24 mouse cellular contexts compared by ENCODE assay signal in the genomic region with DNA sequence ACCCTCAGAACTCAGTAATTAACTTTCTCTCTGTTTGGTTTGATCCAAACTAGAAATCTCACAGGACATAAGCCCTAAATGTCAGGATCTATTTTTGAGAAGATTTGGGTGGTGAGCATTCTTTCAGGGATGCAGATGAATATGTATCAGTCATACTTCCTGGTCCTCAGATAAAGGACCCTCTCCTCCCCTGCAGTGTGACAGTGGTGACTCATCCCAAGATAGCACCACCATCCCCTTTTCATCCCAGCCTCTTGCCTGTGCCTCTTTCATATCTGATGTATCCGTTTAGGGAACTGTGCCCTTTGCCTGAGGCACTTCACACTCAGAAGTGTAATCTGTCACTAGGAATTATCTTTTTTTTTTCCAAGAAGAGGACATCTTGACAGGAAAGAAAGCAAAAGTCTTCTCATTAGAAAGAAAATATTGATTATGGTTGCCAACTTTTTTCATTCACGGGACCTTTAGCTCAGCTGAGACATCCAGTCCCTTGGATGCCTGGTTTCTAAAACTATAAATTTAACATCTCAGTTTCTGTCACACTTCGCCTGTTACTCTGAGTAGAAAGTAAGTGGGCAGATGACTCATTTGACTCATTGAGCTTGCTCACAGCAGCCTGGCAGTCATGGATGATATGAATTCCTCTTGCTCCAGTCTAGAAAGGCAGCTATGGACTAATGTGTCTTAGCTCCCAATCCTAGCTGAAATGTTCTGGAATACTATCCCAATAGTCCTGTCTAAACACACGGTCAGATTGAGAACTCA.
A peak's percentile ranks its signal among the peaks of the same experiment; 100 is the strongest.
DNase-seq lines count a peak whose midpoint lies in the region.
"Had no signal": no experiment of that assay in that cellular context is flagged by ENCODE, and none has a peak within 500 bp of the region (broad histone marks: within the 10 kb centered on the region; RNA-seq: fewer than 3 reads in every experiment).

No protein-coding gene starts in this region.

- H3K27ac ChIP-seq in limb, embryonic 10.5 days, result no peak overlapping the region
- H3K27ac ChIP-seq: forebrain, embryonic 12.5 days; heart, embryonic 10.5 days; kidney, postnatal 0 days; layer of hippocampus, adult 2 months; midbrain, embryonic 13.5 days; neural tube, embryonic 15.5 days had no signal

- H3K4me1 ChIP-seq in limb, embryonic 10.5 days, result no peaks in the 10 kb centered on the region
- H3K4me1 ChIP-seq: forebrain, embryonic 12.5 days; midbrain, embryonic 13.5 days; neural tube, embryonic 15.5 days had no signal

- H3K9me3 ChIP-seq in limb, embryonic 10.5 days (replicated peaks), result no peaks in the 10 kb centered on the region
- H3K9me3 ChIP-seq: forebrain, embryonic 12.5 days; heart, embryonic 10.5 days; midbrain, embryonic 13.5 days; neural tube, embryonic 15.5 days had no signal

- H3K27me3 ChIP-seq in limb, embryonic 10.5 days (ENCODE audit: low read depth, poor library complexity, severe bottlenecking), result no peaks in the 10 kb centered on the region
- H3K27me3 ChIP-seq: forebrain, embryonic 12.5 days; midbrain, embryonic 13.5 days; neural tube, embryonic 15.5 days had no signal

- no peak overlapping the region for H3K4me3 ChIP-seq in limb, embryonic 10.5 days
- H3K4me3 ChIP-seq: forebrain, embryonic 12.5 days; heart, embryonic 10.5 days; layer of hippocampus, adult 2 months; midbrain, embryonic 13.5 days; neural tube, embryonic 15.5 days had no signal

- 84% methylated on average over 4 of the region's 4 CpGs for WGBS in limb, embryonic 10.5 days

- peak; percentile 15 to 67 for DNase-seq in frontal cortex, adult 2 months (ENCODE audit: extremely low spot score in 1 of 2, low spot score in 1 of 2)
- no peak for DNase-seq in frontal cortex, postnatal 14 days (ENCODE audit: low spot score in 2 of 2)
- peak; percentile 46 for DNase-seq in right cerebral cortex, adult 18-20 months
- DNase-seq in right cerebral cortex, postnatal 25 days, result no peak
- DNase-seq in brain, adult 2 months (ENCODE audit: low read depth, low spot score), result peak; percentile 80
- DNase-seq in telencephalon, adult 2 months (ENCODE audit: low read depth, low spot score), result peak; percentile 65
- DNase-seq in adrenal gland, postnatal 14 days, result no peak
- DNase-seq in limb, embryonic 10.5 days (ENCODE audit: low spot score), result no peak
- DNase-seq: adrenal gland, postnatal 10 days; cerebellum, adult 18-20 months; cerebellum, postnatal 36 days; heart, postnatal 10 days; kidney, adult 11 months; liver, postnatal 0 days; lung, postnatal 14 days; spleen, adult 18-20 months; thymus, adult 18-20 months; thymus, postnatal 4 days had no signal

- no peaks in the 10 kb centered on the region for H3K36me3 ChIP-seq in limb, embryonic 10.5 days
- H3K36me3 ChIP-seq: forebrain, embryonic 12.5 days; heart, embryonic 10.5 days; midbrain, embryonic 13.5 days; neural tube, embryonic 15.5 days had no signal

Comparison
In these comparisons a context has a peak if more than half of its experiments do, and no peak if none do; other contexts are left out.
1. DNase-seq: peak in frontal cortex, adult 2 months (2 of 2), right cerebral cortex, adult 18-20 months (single experiment), brain, adult 2 months (single experiment) and telencephalon, adult 2 months (single experiment); none in frontal cortex, postnatal 14 days (0 of 2), right cerebral cortex, postnatal 25 days (single experiment), adrenal gland, postnatal 14 days (single experiment) and limb, embryonic 10.5 days (single experiment).